Mouse (Mus musculus): ENCODE measurements around the gene March1. TPM values are rescaled to one million over a fixed set of nuclear protein-coding genes. Genes with fewer than 3 reads are reported as not detected.

The March1 gene
- polyA plus RNA-seq, 1 experiment from 2014 or later: 0.62 TPM

- Histone ChIP-seq H3K4me3 (ENCODE audit: low read depth, low read length) (no peak overlapping the region), H3K36me3 (ENCODE audit: control insufficient read depth, insufficient read depth, low read length) (no peaks in the 10 kb centered on the region), H3K27me3 (ENCODE audit: control insufficient read depth, insufficient read depth, low read length) (no peaks in the 10 kb centered on the region), H3K9me3 (ENCODE audit: control insufficient read depth, low read depth, low read length) (no peaks in the 10 kb centered on the region), H3K27ac (ENCODE audit: low read length) (no peak overlapping the region), H3K4me1 (ENCODE audit: control insufficient read depth, insufficient read depth, low read length) (no peaks in the 10 kb centered on the region), H3K9ac (replicated peaks; ENCODE audit: low read depth, low read length) (no peak overlapping the region), H3K4me2 (replicated peaks; ENCODE audit: low read depth, low read length) (no peak overlapping the region)
- no peak for ATAC-seq (ENCODE audit: insufficient number of reproducible peaks, insufficient read depth, low FRiP score, low read depth)
- 75% methylated on average over 2 of the region's 2 CpGs for WGBS
These were observed 812.9 kb downstream of the March1 start for GRCm38 (mm10) chr8:66430639-66431038.

DNA sequence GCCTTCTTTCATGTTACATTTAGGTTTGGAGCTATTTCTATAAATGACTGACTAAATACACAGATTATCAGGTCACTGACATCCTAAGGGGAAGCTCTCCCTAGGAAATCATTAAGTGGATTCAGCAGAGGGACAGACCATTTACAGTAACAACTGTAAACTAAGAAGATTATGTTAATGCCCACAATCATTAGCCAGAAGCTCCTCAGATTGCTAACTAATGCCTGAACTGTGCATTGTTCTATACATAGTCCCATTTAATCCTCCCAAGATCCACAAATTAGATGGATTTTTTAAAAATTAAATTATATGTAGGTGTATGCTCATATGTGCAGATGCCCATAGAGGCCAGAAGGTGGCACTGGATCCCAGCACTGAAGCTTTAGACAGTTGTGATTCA is 815.9 kb downstream of the March1 start:
- Histone ChIP-seq H3K4me1 (ENCODE audit: control insufficient read depth, insufficient read depth, low read length) (no peaks in the 10 kb centered on the region), H3K4me2 (replicated peaks; ENCODE audit: low read depth, low read length) (no peak overlapping the region), H3K9ac (replicated peaks; ENCODE audit: low read depth, low read length) (no peak overlapping the region), H3K4me3 (ENCODE audit: low read depth, low read length) (no peak overlapping the region), H3K27me3 (ENCODE audit: control insufficient read depth, insufficient read depth, low read length) (no peaks in the 10 kb centered on the region), H3K36me3 (ENCODE audit: control insufficient read depth, insufficient read depth, low read length) (no peaks in the 10 kb centered on the region), H3K9me3 (ENCODE audit: control insufficient read depth, low read depth, low read length) (no peaks in the 10 kb centered on the region), H3K27ac (ENCODE audit: low read length) (no peak overlapping the region)
- no peak for ATAC-seq (ENCODE audit: insufficient number of reproducible peaks, insufficient read depth, low FRiP score, low read depth)

GRCm38 (mm10) chr8:66436804-66437203 is 819.1 kb downstream of the March1 start:
- Histone ChIP-seq H3K36me3 (ENCODE audit: control insufficient read depth, insufficient read depth, low read length) (no peaks in the 10 kb centered on the region), H3K4me2 (replicated peaks; ENCODE audit: low read depth, low read length) (no peak overlapping the region), H3K4me3 (ENCODE audit: low read depth, low read length) (no peak overlapping the region), H3K9ac (replicated peaks; ENCODE audit: low read depth, low read length) (no peak overlapping the region), H3K9me3 (ENCODE audit: control insufficient read depth, low read depth, low read length) (no peaks in the 10 kb centered on the region), H3K27me3 (ENCODE audit: control insufficient read depth, insufficient read depth, low read length) (no peaks in the 10 kb centered on the region), H3K4me1 (ENCODE audit: control insufficient read depth, insufficient read depth, low read length) (no peaks in the 10 kb centered on the region), H3K27ac (ENCODE audit: low read length) (no peak overlapping the region)
- 100% methylated on average over 1 of the region's 1 CpGs for WGBS
- ATAC-seq (ENCODE audit: insufficient number of reproducible peaks, insufficient read depth, low FRiP score, low read depth): no peak

DNA sequence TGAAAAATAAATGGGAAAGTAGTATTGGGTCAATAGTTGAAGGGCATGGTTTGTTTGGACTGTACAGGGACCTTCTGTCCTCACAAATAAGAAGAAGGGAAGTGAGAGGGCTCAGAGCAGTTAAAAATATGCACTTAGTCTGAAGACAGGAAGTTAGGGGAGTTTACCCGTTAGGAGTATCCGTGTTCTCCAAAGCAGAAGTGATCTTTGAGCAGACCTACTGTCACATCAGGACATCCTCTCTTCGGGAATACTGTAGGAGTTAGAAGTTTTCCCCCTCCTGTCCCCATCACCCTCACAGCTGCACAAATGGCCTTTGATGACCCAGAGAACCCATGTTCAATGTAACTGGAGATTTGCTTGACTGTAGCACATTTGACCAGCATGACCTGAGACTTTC is 820.2 kb downstream of the March1 start:
- Histone ChIP-seq H3K9me3 (ENCODE audit: control insufficient read depth, low read depth, low read length) (no peaks in the 10 kb centered on the region), H3K9ac (replicated peaks; ENCODE audit: low read depth, low read length) (no peak overlapping the region), H3K27ac (ENCODE audit: low read length) (no peak overlapping the region), H3K27me3 (ENCODE audit: control insufficient read depth, insufficient read depth, low read length) (no peaks in the 10 kb centered on the region), H3K4me1 (ENCODE audit: control insufficient read depth, insufficient read depth, low read length) (no peaks in the 10 kb centered on the region), H3K36me3 (ENCODE audit: control insufficient read depth, insufficient read depth, low read length) (no peaks in the 10 kb centered on the region), H3K4me3 (ENCODE audit: low read depth, low read length) (no peak overlapping the region), H3K4me2 (replicated peaks; ENCODE audit: low read depth, low read length) (no peak overlapping the region)
- 40% methylated on average over 3 of the region's 3 CpGs for WGBS
- no peak for ATAC-seq (ENCODE audit: insufficient number of reproducible peaks, insufficient read depth, low FRiP score, low read depth)

- no peak overlapping the region for H3K4me3 ChIP-seq (ENCODE audit: low read depth, low read length)
- no peak overlapping the region for H3K27ac ChIP-seq (ENCODE audit: low read length)
- no peaks in the 10 kb centered on the region for H3K9me3 ChIP-seq (ENCODE audit: control insufficient read depth, low read depth, low read length)
- no peak overlapping the region for H3K4me2 ChIP-seq (replicated peaks; ENCODE audit: low read depth, low read length)
- H3K36me3 ChIP-seq (ENCODE audit: control insufficient read depth, insufficient read depth, low read length): no peaks in the 10 kb centered on the region
- no peaks in the 10 kb centered on the region for H3K4me1 ChIP-seq (ENCODE audit: control insufficient read depth, insufficient read depth, low read length)
- no peaks in the 10 kb centered on the region for H3K27me3 ChIP-seq (ENCODE audit: control insufficient read depth, insufficient read depth, low read length)
- ATAC-seq (ENCODE audit: insufficient number of reproducible peaks, insufficient read depth, low FRiP score, low read depth): no peak
- no peak overlapping the region for H3K9ac ChIP-seq (replicated peaks; ENCODE audit: low read depth, low read length)
- WGBS: 86% methylated on average over 4 of the region's 4 CpGs
These were observed 820.8 kb downstream of the March1 start for GRCm38 (mm10) chr8:66438468-66438867.

DNA sequence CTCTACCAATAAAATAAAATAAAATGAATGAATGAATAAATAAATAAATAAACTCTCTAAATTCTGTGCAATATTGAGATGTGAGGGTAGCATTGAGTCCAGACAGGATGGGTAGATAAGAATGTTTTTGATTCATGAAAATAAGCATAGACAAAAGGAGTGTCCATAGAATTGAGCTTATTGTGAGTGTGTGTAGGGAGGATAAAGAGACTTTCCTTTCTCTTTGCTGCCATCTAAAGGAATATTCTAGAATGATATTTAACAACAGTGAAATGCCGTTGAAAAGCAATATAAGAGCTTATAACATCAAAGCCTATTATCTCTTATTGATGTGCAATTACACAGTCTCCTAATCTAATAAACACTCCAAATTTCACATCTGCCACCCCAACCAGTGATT is 823.4 kb downstream of the March1 start:
- no peaks in the 10 kb centered on the region for H3K36me3 ChIP-seq (ENCODE audit: control insufficient read depth, insufficient read depth, low read length)
- no peaks in the 10 kb centered on the region for H3K27me3 ChIP-seq (ENCODE audit: control insufficient read depth, insufficient read depth, low read length)
- no peaks in the 10 kb centered on the region for H3K9me3 ChIP-seq (ENCODE audit: control insufficient read depth, low read depth, low read length)
- no peaks in the 10 kb centered on the region for H3K4me1 ChIP-seq (ENCODE audit: control insufficient read depth, insufficient read depth, low read length)
- ATAC-seq (ENCODE audit: insufficient number of reproducible peaks, insufficient read depth, low FRiP score, low read depth): no peak
- 17% methylated on average over 1 of the region's 1 CpGs for WGBS
- H3K4me3 ChIP-seq (ENCODE audit: low read depth, low read length): no peak overlapping the region
- H3K4me2 ChIP-seq (replicated peaks; ENCODE audit: low read depth, low read length): no peak overlapping the region
- no peak overlapping the region for H3K9ac ChIP-seq (replicated peaks; ENCODE audit: low read depth, low read length)
- no peak overlapping the region for H3K27ac ChIP-seq (ENCODE audit: low read length)

DNA sequence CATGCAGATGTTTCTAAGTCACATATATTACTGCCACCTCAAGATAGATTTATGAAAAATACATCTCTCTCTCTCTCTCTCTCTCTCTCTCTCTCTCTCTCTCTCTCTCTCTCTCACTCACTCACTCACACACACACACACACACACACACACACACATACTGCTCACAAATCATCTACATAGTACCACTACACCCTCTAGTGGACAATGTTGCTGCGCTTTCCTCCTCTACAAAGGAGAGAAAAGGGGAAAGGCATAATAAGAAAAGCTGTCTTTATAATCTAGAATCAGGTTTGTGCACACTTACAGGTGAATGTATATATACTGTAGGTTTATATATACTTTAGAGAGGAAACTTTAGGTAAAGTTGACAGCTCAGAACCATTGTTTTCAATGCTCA is 825.1 kb downstream of the March1 start:
- Histone ChIP-seq H3K36me3 (ENCODE audit: control insufficient read depth, insufficient read depth, low read length) (no peaks in the 10 kb centered on the region), H3K9ac (replicated peaks; ENCODE audit: low read depth, low read length) (no peak overlapping the region), H3K4me3 (ENCODE audit: low read depth, low read length) (no peak overlapping the region), H3K9me3 (ENCODE audit: control insufficient read depth, low read depth, low read length) (no peaks in the 10 kb centered on the region), H3K27ac (ENCODE audit: low read length) (no peak overlapping the region), H3K4me1 (ENCODE audit: control insufficient read depth, insufficient read depth, low read length) (no peaks in the 10 kb centered on the region), H3K4me2 (replicated peaks; ENCODE audit: low read depth, low read length) (no peak overlapping the region), H3K27me3 (ENCODE audit: control insufficient read depth, insufficient read depth, low read length) (no peaks in the 10 kb centered on the region)
- no peak for ATAC-seq (ENCODE audit: insufficient number of reproducible peaks, insufficient read depth, low FRiP score, low read depth)
- 13% methylated on average over 1 of the region's 1 CpGs for WGBS

GRCm38 (mm10) chr8:66444141-66444540 is 826.4 kb downstream of the March1 start:
- 71% methylated on average over 5 of the region's 5 CpGs for WGBS
- no peak overlapping the region for H3K9ac ChIP-seq (replicated peaks; ENCODE audit: low read depth, low read length)
- no peaks in the 10 kb centered on the region for H3K36me3 ChIP-seq (ENCODE audit: control insufficient read depth, insufficient read depth, low read length)
- no peak overlapping the region for H3K27ac ChIP-seq (ENCODE audit: low read length)
- no peak overlapping the region for H3K4me3 ChIP-seq (ENCODE audit: low read depth, low read length)
- no peak for ATAC-seq (ENCODE audit: insufficient number of reproducible peaks, insufficient read depth, low FRiP score, low read depth)
- H3K9me3 ChIP-seq (ENCODE audit: control insufficient read depth, low read depth, low read length): no peaks in the 10 kb centered on the region
- H3K27me3 ChIP-seq (ENCODE audit: control insufficient read depth, insufficient read depth, low read length): no peaks in the 10 kb centered on the region
- no peaks in the 10 kb centered on the region for H3K4me1 ChIP-seq (ENCODE audit: control insufficient read depth, insufficient read depth, low read length)
- H3K4me2 ChIP-seq (replicated peaks; ENCODE audit: low read depth, low read length): no peak overlapping the region

GRCm38 (mm10) chr8:66445351-66445750 is 827.7 kb downstream of the March1 start:
- no peaks in the 10 kb centered on the region for H3K27me3 ChIP-seq (ENCODE audit: control insufficient read depth, insufficient read depth, low read length)
- no peaks in the 10 kb centered on the region for H3K4me1 ChIP-seq (ENCODE audit: control insufficient read depth, insufficient read depth, low read length)
- ATAC-seq (ENCODE audit: insufficient number of reproducible peaks, insufficient read depth, low FRiP score, low read depth): no peak
- H3K9me3 ChIP-seq (ENCODE audit: control insufficient read depth, low read depth, low read length): no peaks in the 10 kb centered on the region
- no peak overlapping the region for H3K9ac ChIP-seq (replicated peaks; ENCODE audit: low read depth, low read length)
- H3K4me3 ChIP-seq (ENCODE audit: low read depth, low read length): no peak overlapping the region
- no peak overlapping the region for H3K27ac ChIP-seq (ENCODE audit: low read length)
- no peaks in the 10 kb centered on the region for H3K36me3 ChIP-seq (ENCODE audit: control insufficient read depth, insufficient read depth, low read length)
- no peak overlapping the region for H3K4me2 ChIP-seq (replicated peaks; ENCODE audit: low read depth, low read length)
- WGBS: 63% methylated on average over 3 of the region's 3 CpGs
